Mouse (Mus musculus): Measurements from ENCODE around the gene Pex16. TPM values are rescaled to one million over a fixed set of nuclear protein-coding genes. Genes with fewer than 3 reads are reported as not detected.
"Not testable (repeated sequence)": the region's sequence is repeated elsewhere in the genome, so short reads cannot be mapped to it uniquely, and the experiment has no call there.

Pex16 gene
- polyA plus RNA-seq, 1 experiment from 2014 or later = 40.1 TPM

- Histone ChIP-seq H3K4me3 (no peak overlapping the region), H3K9me3 (no peaks in the 10 kb centered on the region), H3K4me1 (replicated peaks) (peaks cover 62% of the 10 kb centered on the region), H3K27ac (replicated peaks) (peak overlapping the region; percentile 77; the same call in 1 of the 2 replicates), H3K9ac (no peak overlapping the region), H3K27me3 (no peaks in the 10 kb centered on the region), H3K36me3 (peaks cover 14% of the 10 kb centered on the region), H3K4me2 (peak overlapping the region; percentile 57; the same call in 1 of the 2 replicates)
- ATAC-seq (ENCODE audit: low FRiP score, low read depth) = no peak
- 76% methylated on average over 8 of the region's 8 CpGs for WGBS
Observed at GRCm38 (mm10) chr2:92391116-92391515, 16.6 kb downstream of the Pex16 start.

GRCm38 (mm10) chr2:92391703-92392317 is 17.3 kb downstream of the Pex16 start:
- Histone ChIP-seq H3K4me2 (peak overlapping the region; percentile 57), H3K4me3 (peak overlapping the region; percentile 33), H3K4me1 (replicated peaks) (peaks cover 62% of the 10 kb centered on the region), H3K27me3 (no peaks in the 10 kb centered on the region), H3K27ac (replicated peaks) (peak overlapping the region; percentile 77), H3K36me3 (peaks cover 7% of the 10 kb centered on the region), H3K9me3 (no peaks in the 10 kb centered on the region), H3K9ac (peak overlapping the region; percentile 43)
- ATAC-seq (ENCODE audit: low FRiP score, low read depth) = no peak
- WGBS = 24% methylated on average over 11 of the region's 11 CpGs

- no peak for ATAC-seq (ENCODE audit: low FRiP score, low read depth)
- Histone ChIP-seq H3K4me2 (peak overlapping the region; percentile 57), H3K36me3 (peaks cover under 1% of the 10 kb centered on the region; the same call in 1 of the 2 replicates), H3K4me3 (peak overlapping the region; percentile 33), H3K4me1 (replicated peaks) (peaks cover 62% of the 10 kb centered on the region), H3K9ac (peak overlapping the region; percentile 43), H3K27ac (replicated peaks) (peak overlapping the region; percentile 77), H3K9me3 (no peaks in the 10 kb centered on the region), H3K27me3 (no peaks in the 10 kb centered on the region)
- 4% methylated on average over 26 of the region's 26 CpGs for WGBS
Observed at GRCm38 (mm10) chr2:92392318-92393264, 18.1 kb downstream of the Pex16 start.

- no peaks in the 10 kb centered on the region for H3K27me3 ChIP-seq
- H3K4me2 ChIP-seq = no peak overlapping the region
- H3K27ac ChIP-seq (replicated peaks) = no peak overlapping the region
- no peak for ATAC-seq (ENCODE audit: low FRiP score, low read depth)
- H3K4me1 ChIP-seq (replicated peaks) = peaks cover 60% of the 10 kb centered on the region
- no peaks in the 10 kb centered on the region for H3K9me3 ChIP-seq
- H3K4me3 ChIP-seq = no peak overlapping the region
- WGBS = 84% methylated on average over 3 of the region's 3 CpGs
- no peaks in the 10 kb centered on the region for H3K36me3 ChIP-seq
- no peak overlapping the region for H3K9ac ChIP-seq
Observed at GRCm38 (mm10) chr2:92395535-92395934, 21.1 kb downstream of the Pex16 start.

- WGBS = 80% methylated on average over 1 of the region's 1 CpGs
- no peaks in the 10 kb centered on the region for H3K27me3 ChIP-seq
- H3K27ac ChIP-seq (replicated peaks) = no peak overlapping the region
- H3K9me3 ChIP-seq = no peaks in the 10 kb centered on the region
- H3K4me1 ChIP-seq (replicated peaks) = peaks cover 53% of the 10 kb centered on the region
- H3K9ac ChIP-seq = no peak overlapping the region
- H3K4me2 ChIP-seq = 0 out of 2 replicates have a peak overlapping the region, but pooled peaks have one; percentile 31
- no peak overlapping the region for H3K4me3 ChIP-seq
- no peak for ATAC-seq (ENCODE audit: low FRiP score, low read depth)
- H3K36me3 ChIP-seq = no peaks in the 10 kb centered on the region
Observed at GRCm38 (mm10) chr2:92397436-92397835, 23.0 kb downstream of the Pex16 start.

- H3K4me1 ChIP-seq (replicated peaks) = peaks cover 46% of the 10 kb centered on the region
- peak overlapping the region; percentile 64 for H3K4me3 ChIP-seq
- H3K4me2 ChIP-seq = peak overlapping the region; percentile 80
- not testable (repeated sequence) for H3K36me3 ChIP-seq; H3K27me3 ChIP-seq; ATAC-seq (ENCODE audit: low FRiP score, low read depth); H3K9me3 ChIP-seq
- whole genome bisulfite sequencing = 19% methylated on average over 4 of the region's 4 CpGs
- H3K9ac ChIP-seq = 0 out of 2 replicates have a peak overlapping the region, but pooled peaks have one; percentile 3
- H3K27ac ChIP-seq (replicated peaks) = peak overlapping the region; percentile 77; the same call in 1 of the 2 replicates
Observed at GRCm38 (mm10) chr2:92399877-92400276, 25.4 kb downstream of the Pex16 start.

GRCm38 (mm10) chr2:92400682-92401081 is 26.2 kb downstream of the Pex16 start:
- Histone ChIP-seq H3K36me3 (peaks cover 13% of the 10 kb centered on the region), H3K27ac (replicated peaks) (peak overlapping the region; percentile 77), H3K4me2 (peak overlapping the region; percentile 80), H3K9ac (peak overlapping the region; percentile 76), H3K4me3 (peak overlapping the region; percentile 64), H3K27me3 (no peaks in the 10 kb centered on the region), H3K9me3 (no peaks in the 10 kb centered on the region), H3K4me1 (replicated peaks) (peaks cover 50% of the 10 kb centered on the region)
- no peak; the same call in 1 of the 2 replicates for ATAC-seq (ENCODE audit: low FRiP score, low read depth)
- WGBS = under 1% methylated on average over 20 of the region's 22 CpGs

- peaks cover 13% of the 10 kb centered on the region for H3K36me3 ChIP-seq
- H3K9ac ChIP-seq = peak within 1 kb of the TSS; percentile 76
- ATAC-seq (ENCODE audit: low FRiP score, low read depth) = peak; percentile 61
- H3K4me3 ChIP-seq = peak within 1 kb of the TSS; percentile 64
- H3K27me3 ChIP-seq = no peaks in the 10 kb centered on the region
- peaks cover 54% of the 10 kb centered on the region for H3K4me1 ChIP-seq (replicated peaks)
- H3K9me3 ChIP-seq = no peaks in the 10 kb centered on the region
- 4% methylated on average over 21 of the region's 59 CpGs for WGBS
- H3K4me2 ChIP-seq = peak within 1 kb of the TSS; percentile 80
- H3K27ac ChIP-seq (replicated peaks) = peak within 1 kb of the TSS; percentile 77
Observed at GRCm38 (mm10) chr2:92401091-92401561, 26.6 kb downstream of the Pex16 start, which contains the start of gene Mapk8ip1. TSS of gene Mapk8ip1 (minus strand) at chr2:92401263.

- no peak overlapping the region for H3K4me2 ChIP-seq
- ATAC-seq (ENCODE audit: low FRiP score, low read depth) = no peak
- peaks cover 47% of the 10 kb centered on the region for H3K4me1 ChIP-seq (replicated peaks)
- WGBS = 61% methylated on average over 4 of the region's 4 CpGs
- H3K36me3 ChIP-seq = peaks cover 20% of the 10 kb centered on the region
- no peak overlapping the region for H3K9ac ChIP-seq
- no peaks in the 10 kb centered on the region for H3K27me3 ChIP-seq
- no peak overlapping the region for H3K4me3 ChIP-seq
- H3K27ac ChIP-seq (replicated peaks) = peak overlapping the region; percentile 58
- no peaks in the 10 kb centered on the region for H3K9me3 ChIP-seq
Observed at GRCm38 (mm10) chr2:92402591-92403326, 28.3 kb downstream of the Pex16 start.

GRCm38 (mm10) chr2:92403776-92404319 is 29.4 kb downstream of the Pex16 start:
- peaks cover 31% of the 10 kb centered on the region for H3K36me3 ChIP-seq
- ATAC-seq (ENCODE audit: low FRiP score, low read depth) = no peak
- WGBS = 97% methylated on average over 5 of the region's 5 CpGs
- peaks cover 36% of the 10 kb centered on the region for H3K4me1 ChIP-seq (replicated peaks)
- no peak overlapping the region for H3K4me2 ChIP-seq
- H3K9me3 ChIP-seq = no peaks in the 10 kb centered on the region
- no peak overlapping the region for H3K4me3 ChIP-seq
- no peak overlapping the region for H3K27ac ChIP-seq (replicated peaks)
- no peak overlapping the region for H3K9ac ChIP-seq
- no peaks in the 10 kb centered on the region for H3K27me3 ChIP-seq

GRCm38 (mm10) chr2:92404737-92405136 is 30.3 kb downstream of the Pex16 start:
- WGBS = 92% methylated on average over 6 of the region's 6 CpGs
- H3K4me1 ChIP-seq (replicated peaks) = peaks cover 27% of the 10 kb centered on the region
- no peak overlapping the region for H3K4me3 ChIP-seq
- ATAC-seq (ENCODE audit: low FRiP score, low read depth) = no peak
- H3K4me2 ChIP-seq = no peak overlapping the region
- no peak overlapping the region for H3K27ac ChIP-seq (replicated peaks)
- H3K27me3 ChIP-seq = no peaks in the 10 kb centered on the region
- no peaks in the 10 kb centered on the region for H3K9me3 ChIP-seq
- no peak overlapping the region for H3K9ac ChIP-seq
- peaks cover 40% of the 10 kb centered on the region for H3K36me3 ChIP-seq
